Mouse (Mus musculus): Measurements from ENCODE around the gene Rtn3.
"Not testable (repeated sequence)": the region's sequence is repeated elsewhere in the genome, so short reads cannot be mapped to it uniquely, and the experiment has no call there.

Gene Rtn3

GRCm38 (mm10) chr19:7422656-7423027, 60.4 kb downstream of the Rtn3 start:
- no peak for DNase-seq (ENCODE audit: low read depth, low spot score)

- DNase-seq (ENCODE audit: low read depth, low spot score), result no peak
Measured at GRCm38 (mm10) chr19:7421602-7422591, 61.2 kb downstream of the Rtn3 start.

DNA sequence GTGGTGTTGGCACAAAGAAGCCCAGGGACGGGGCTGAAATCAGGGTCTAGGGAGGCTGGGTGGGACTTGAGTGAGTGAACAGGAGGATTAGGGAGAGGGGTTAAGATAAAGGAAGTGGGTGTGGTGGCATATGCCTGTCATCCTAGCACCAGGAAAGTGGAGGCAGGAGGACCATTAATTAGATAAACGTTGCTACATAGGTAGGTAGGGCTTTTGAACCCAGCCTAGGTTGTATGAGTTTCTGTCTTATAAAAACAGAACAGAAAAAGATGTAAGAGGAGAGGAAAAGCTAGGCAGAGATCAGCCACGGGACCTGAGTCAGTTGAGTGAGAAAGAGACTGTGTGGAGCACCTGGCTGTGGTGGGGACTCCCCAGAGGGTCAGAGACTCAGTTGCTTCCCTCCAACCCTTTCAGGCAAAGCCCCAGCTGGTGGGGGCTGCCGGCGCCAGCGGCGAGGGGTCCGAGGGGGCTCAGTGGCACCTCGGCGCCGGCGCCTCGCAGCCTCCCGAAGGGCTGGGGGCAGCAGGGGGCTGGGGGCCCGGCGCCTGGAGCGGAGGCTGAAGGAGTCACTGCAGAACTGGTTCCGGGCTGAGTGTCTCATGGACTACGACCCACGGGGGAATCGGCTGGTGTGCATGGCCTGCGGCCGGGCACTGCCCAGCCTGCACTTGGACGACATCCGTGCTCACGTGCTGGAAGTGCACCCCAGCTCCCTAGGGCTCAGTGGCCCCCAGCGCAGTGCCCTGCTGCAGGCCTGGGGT, 62.1 kb downstream of the Rtn3 start:
- DNase-seq (ENCODE audit: low read depth, low spot score), result no peak

DNA sequence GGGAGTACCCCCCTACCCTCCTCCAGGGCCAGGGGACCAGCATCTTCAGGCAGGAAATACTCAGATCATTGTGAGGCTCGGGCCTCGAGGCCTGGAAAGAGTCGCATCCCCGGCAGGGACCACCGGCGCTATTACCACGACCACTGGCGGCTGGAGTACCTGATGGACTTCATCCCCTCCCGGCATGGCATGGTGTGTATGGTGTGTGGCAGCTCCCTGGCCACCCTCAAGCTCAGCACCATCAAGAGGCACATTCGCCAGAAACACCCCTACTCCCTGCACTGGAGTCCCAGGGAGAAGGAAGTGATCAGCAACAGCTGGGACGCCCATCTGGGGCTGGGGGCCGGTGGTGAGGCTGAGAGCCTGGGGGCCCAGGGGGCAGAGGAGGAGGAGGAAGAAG, 63.0 kb downstream of the Rtn3 start:
- no peak for DNase-seq (ENCODE audit: low read depth, low spot score)

- no peak for DNase-seq (ENCODE audit: low read depth, low spot score)
Measured at GRCm38 (mm10) chr19:7419134-7419533, 63.9 kb downstream of the Rtn3 start.

DNA sequence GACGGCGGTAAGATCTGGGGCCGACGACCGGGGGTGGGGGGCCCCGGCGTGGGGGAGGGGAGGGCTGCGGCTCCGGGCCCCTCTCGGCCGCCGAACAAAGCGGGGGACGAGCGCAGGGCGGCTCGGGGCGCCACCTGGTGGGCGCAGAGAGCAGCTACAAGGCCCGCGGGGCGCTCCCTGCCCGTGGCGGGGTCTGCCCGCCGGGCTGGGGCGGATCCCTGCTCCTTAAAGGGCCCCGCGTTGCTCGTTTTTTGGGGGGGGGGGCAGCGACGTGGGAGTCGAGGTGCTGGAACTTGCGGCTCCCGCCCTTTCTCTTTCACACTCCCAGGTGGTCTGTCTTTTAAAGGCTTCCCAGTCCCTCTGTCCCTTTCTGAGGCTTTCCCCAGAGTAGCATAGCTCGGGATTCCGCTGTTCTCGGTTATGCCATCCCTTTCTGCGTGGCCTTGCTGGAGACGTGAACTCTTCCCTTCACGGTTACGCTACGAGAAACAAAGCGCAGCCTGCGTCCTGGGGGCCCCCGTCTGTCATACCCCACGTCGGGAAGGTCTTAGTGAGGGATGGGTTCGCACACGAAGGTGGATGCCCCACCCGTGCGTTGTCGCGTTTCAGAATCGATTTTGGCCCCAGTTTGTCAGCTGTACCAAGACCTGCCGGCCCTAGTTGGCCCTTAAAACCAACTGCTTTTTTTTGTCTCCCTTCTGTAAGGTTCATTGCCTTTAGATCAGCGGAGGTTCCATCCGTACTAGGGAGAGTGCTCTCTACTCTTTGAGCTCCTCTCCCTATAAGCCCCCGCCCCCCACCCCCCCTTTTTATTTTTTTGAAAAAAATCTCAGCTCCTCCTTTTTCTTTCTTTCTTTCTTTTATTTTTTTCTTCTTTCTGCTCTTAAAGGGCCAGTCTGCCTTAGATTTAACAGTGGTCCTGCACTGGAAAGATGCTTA, 64.9 kb downstream of the Rtn3 start:
- DNase-seq (ENCODE audit: low read depth, low spot score), result peak; percentile 57

- DNase-seq (ENCODE audit: low read depth, low spot score), result no peak
Measured at GRCm38 (mm10) chr19:7416834-7417735, 66.0 kb downstream of the Rtn3 start, which contains the start of gene 2700081O15Rik. TSS of gene 2700081O15Rik (plus strand) at chr19:7417625.

GRCm38 (mm10) chr19:7415916-7416833, 66.9 kb downstream of the Rtn3 start:
- DNase-seq (ENCODE audit: low read depth, low spot score), result no peak

DNA sequence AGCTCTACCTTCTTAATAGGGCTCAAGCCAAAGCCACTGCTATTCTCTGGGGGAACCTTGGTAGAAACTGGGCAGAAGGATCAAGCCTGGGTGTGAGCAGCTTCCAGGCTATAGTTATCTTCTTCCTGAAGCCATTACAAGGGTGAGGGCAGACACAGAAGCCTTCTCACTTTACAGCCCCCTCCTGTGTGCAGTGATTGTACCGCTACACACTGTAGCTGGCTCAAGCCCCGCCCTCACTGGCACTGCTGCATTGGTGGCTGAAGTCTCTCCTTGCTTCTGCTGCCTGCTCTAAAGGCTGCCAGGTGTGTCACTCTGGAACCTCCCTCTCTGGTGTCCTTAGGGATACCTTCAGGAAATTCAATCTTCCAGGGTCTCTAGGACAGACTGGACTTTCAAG, 70.7 kb downstream of the Rtn3 start:
- no peak for DNase-seq (ENCODE audit: low read depth, low spot score)

GRCm38 (mm10) chr19:7404623-7405229, 78.4 kb downstream of the Rtn3 start:
- no peak for DNase-seq (ENCODE audit: low read depth, low spot score)

- DNase-seq (ENCODE audit: low read depth, low spot score), result no peak
Measured at GRCm38 (mm10) chr19:7400635-7401034, 82.4 kb downstream of the Rtn3 start.

DNA sequence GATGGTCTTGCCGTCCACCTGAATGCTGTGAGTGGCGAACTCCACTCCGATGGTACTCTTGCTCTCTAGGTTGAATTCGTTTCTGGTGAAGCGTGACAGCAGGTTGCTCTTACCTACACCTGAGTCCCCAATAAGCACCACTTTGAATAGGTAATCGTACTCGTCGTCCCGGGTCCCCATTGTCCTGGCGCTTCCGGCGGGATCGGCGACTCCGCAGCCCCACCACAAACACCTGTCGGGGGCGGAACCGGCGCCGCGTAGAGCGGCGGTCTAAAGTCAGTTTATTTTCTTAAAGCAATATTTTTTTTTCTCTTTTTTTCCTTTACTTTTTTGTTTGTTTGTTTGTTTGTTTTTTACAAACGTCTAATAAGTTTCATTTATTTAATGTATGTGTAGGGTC, 84.2 kb downstream of the Rtn3 start:
- not testable (repeated sequence) for DNase-seq (ENCODE audit: low read depth, low spot score)

DNA sequence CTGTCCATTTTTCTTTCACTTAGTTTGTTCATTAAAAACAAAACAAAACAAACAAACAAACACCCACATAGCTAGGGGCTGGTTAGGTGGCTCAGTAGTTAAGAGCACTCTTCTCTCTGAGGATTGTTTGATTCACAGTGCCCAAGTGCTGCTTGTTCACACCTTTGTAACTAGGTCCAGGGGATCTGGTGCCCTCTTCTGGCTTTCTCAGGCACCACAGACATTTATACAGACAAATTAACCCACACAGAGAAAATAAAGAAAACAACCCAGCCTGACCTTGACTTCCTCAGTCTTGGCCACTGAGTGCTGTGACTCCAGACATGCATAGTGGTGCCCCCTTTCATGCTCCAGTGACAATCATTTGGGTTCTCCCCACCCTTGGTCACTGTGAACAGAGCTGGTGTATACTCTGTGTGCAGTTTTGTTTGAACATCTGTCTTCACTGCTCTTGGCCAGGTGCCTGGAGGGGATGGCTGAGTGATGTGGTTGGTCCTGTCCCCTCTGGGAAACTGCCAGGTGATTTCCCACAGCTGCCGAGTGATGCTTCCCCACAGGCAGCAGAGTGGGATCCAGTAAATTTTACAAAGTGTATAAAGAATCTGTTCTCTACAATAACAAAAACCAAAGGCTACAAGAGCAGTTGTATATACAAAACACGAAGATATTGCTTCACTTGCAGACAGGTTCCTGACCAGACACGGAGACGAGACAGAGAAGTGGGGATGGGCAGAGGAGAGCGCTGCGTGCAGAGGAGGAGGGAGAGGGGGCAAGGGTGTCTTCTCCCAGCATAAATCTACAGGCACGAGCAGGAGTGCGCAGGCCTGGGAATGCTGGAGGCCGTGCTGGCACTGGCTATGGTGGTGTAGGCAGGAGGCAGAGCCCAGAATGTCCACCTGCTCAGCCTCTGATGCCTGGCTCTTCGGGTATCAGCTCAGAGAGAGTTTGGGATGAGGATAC, 85.9 kb downstream of the Rtn3 start:
- DNase-seq (ENCODE audit: low read depth, low spot score), result not testable (repeated sequence)

DNA sequence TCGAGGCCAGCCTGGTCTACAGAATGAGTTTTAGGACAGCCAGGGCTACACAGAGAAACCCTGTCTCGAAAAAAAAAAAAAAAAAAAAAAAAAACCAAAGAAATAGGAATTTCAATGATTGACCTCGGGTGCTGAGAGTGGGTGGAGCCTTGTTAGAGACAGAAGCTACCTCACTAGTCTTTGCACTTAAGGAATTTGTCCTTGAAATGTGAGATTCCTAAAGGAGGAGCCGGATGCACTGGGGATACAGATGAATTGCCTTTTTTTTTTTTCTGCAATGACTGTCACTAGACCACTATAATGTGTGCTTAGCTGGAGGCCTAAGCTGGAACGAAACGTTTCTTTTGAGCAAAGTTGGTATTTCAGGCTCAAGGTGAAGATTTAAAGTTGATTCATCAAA, 94.6 kb downstream of the Rtn3 start:
- no peak for DNase-seq (ENCODE audit: low read depth, low spot score)

GRCm38 (mm10) chr19:7386042-7386441, 97.0 kb downstream of the Rtn3 start:
- DNase-seq (ENCODE audit: low read depth, low spot score), result no peak

DNA sequence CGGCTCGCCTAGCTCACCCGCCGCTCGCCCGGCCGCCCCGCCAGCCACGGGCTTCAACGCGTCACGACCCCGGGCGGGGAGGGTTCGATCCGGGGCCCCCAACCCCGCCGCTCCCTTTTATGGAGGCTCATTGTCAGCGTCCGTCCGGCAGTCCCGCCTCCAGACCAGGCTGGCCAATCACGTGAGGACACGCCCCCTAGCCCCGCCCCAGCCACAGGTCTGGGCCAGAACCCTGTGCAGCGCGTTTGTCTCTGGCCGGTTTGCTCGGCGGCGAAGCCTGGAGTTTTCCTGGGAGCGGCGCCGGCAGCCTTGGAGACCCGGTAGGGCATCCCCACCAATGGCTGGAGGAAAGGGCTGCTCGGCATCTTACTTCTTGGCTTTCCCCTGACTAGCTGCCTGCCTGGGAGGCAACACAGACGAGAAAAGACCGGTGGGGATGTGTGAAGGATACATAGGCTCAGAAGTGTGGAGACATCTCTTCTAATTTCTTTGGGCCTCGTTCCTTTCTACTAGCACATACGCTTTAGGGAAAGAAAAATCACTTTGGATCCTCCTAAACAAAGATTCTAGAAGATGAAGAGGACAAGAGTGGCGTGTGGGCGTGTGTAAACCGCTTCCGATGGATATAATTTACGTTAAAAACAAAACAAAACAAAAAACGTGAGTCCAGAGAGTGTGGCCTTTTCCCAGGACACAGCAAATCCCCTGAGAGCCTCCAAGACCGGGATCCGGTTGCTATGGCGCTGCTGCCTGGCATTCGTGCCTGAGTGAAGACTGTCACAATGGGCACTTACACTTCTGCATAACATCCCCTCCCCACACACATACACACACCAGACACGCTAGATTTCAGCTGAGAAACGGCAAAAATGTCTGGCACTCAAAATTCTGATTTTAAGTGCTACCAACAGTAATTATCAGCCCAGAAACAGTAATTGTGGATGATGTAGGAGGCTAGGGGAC, 99.9 kb downstream of the Rtn3 start, which contains the start of gene Spindoc:
Gene Spindoc, minus strand, starts transcription at position 92 of the 963 bp plus-strand sequence.
- peak; percentile 89 for DNase-seq (ENCODE audit: low read depth, low spot score)
